Mouse (Mus musculus): ENCODE data around the gene Il22ra2.

- TF ChIP-seq CTCF (IDR thresholded peaks at IDR 0.05 in 2 of 3, conservative IDR thresholded peaks at IDR 0.05 in 1 of 3; ENCODE audit: control insufficient read depth in 1 of 3, insufficient read depth in 1 of 3, low read depth in 2 of 3, low read length in 3 of 3, poor library complexity in 1 of 3, severe bottlenecking in 1 of 3), result no peak
- no peak for TF ChIP-seq POLR2A (IDR thresholded peaks at IDR 0.05; ENCODE audit: control insufficient read depth in 1 of 2, insufficient read depth in 1 of 2, low read depth in 1 of 2, low read length in 2 of 2, poor library complexity in 1 of 2)
- TF ChIP-seq EP300 (IDR thresholded peaks at IDR 0.05; ENCODE audit: low read depth in 1 of 2, low read length in 2 of 2), result no peak
- no peak for TF ChIP-seq TAL1 (IDR thresholded peaks at IDR 0.05; ENCODE audit: low read length)
- no peak for TF ChIP-seq ZMIZ1 (IDR thresholded peaks at IDR 0.05; ENCODE audit: low read depth, low read length)
- no peak for TF ChIP-seq CHD2 (IDR thresholded peaks at IDR 0.05; ENCODE audit: low read length)
- TF ChIP-seq MAZ (IDR thresholded peaks at IDR 0.05; ENCODE audit: low read depth, low read length), result no peak
- no peak for TF ChIP-seq BHLHE40 (IDR thresholded peaks at IDR 0.05; ENCODE audit: borderline replicate concordance, low read depth, low read length)
- no peak for TF ChIP-seq MEF2A (IDR thresholded peaks at IDR 0.05; ENCODE audit: extremely low read depth, insufficient replicate concordance, low read depth, low read length, poor library complexity, severe bottlenecking)
Measured at GRCm38 (mm10) chr10:19599331-19600092, 22.3 kb upstream of the Il22ra2 start.

Measured in MEL (cell line).